Mouse (Mus musculus): ENCODE results near the gene Syt8.

Gene Syt8

GRCm38 (mm10) chr7:142476271-142476670, 41.6 kb downstream of the Syt8 start:
- DNase-seq (ENCODE audit: low read depth, low spot score) = no peak

GRCm38 (mm10) chr7:142476795-142477452, 42.3 kb downstream of the Syt8 start:
- no peak for DNase-seq (ENCODE audit: low read depth, low spot score)

- no peak for DNase-seq (ENCODE audit: low read depth, low spot score)
Observed at GRCm38 (mm10) chr7:142478001-142478400, 43.4 kb downstream of the Syt8 start.

GRCm38 (mm10) chr7:142478574-142478973, 43.9 kb downstream of the Syt8 start:
- no peak for DNase-seq (ENCODE audit: low read depth, low spot score)

- DNase-seq (ENCODE audit: low read depth, low spot score) = no peak
Observed at GRCm38 (mm10) chr7:142479307-142479706, 44.7 kb downstream of the Syt8 start.

GRCm38 (mm10) chr7:142479886-142480285, 45.2 kb downstream of the Syt8 start:
- DNase-seq (ENCODE audit: low read depth, low spot score) = no peak

- no peak for DNase-seq (ENCODE audit: low read depth, low spot score)
Observed at GRCm38 (mm10) chr7:142480661-142481060, 46.0 kb downstream of the Syt8 start.

- no peak for DNase-seq (ENCODE audit: low read depth, low spot score)
Observed at GRCm38 (mm10) chr7:142481186-142481567, 46.5 kb downstream of the Syt8 start.

- no peak for DNase-seq (ENCODE audit: low read depth, low spot score)
Observed at GRCm38 (mm10) chr7:142481568-142482255, 47.1 kb downstream of the Syt8 start.

- DNase-seq (ENCODE audit: low read depth, low spot score) = no peak
Observed at GRCm38 (mm10) chr7:142482256-142482609, 47.6 kb downstream of the Syt8 start.

- DNase-seq (ENCODE audit: low read depth, low spot score) = no peak
Observed at GRCm38 (mm10) chr7:142483136-142483535, 48.5 kb downstream of the Syt8 start.

GRCm38 (mm10) chr7:142484780-142485179, 50.1 kb downstream of the Syt8 start:
- no peak for DNase-seq (ENCODE audit: low read depth, low spot score)

- DNase-seq (ENCODE audit: low read depth, low spot score) = no peak
Observed at GRCm38 (mm10) chr7:142486751-142487162, 52.1 kb downstream of the Syt8 start.

GRCm38 (mm10) chr7:142487341-142487859, 52.8 kb downstream of the Syt8 start:
- DNase-seq (ENCODE audit: low read depth, low spot score) = no peak

GRCm38 (mm10) chr7:142488053-142488452, 53.4 kb downstream of the Syt8 start:
- no peak for DNase-seq (ENCODE audit: low read depth, low spot score)
